Mouse (Mus musculus): ENCODE data around the gene Ghrl. TPM values are rescaled to one million over a fixed set of nuclear protein-coding genes. Genes with fewer than 3 reads are reported as not detected.
"Not testable (repeated sequence)": the region's sequence is repeated elsewhere in the genome, so short reads cannot be mapped to it uniquely, and the experiment has no call there.

The Ghrl gene
- polyA plus RNA-seq, 1 experiment from 2014 or later, result 8.1 TPM

- 71% methylated on average over 14 of the region's 14 CpGs for WGBS
- no peaks in the 10 kb centered on the region for H3K36me3 ChIP-seq (ENCODE audit: control insufficient read depth, insufficient read depth, low read length)
- no peak overlapping the region for H3K4me3 ChIP-seq (ENCODE audit: low read depth, low read length)
- ATAC-seq (ENCODE audit: insufficient number of reproducible peaks, insufficient read depth, low FRiP score, low read depth), result no peak
- H3K27me3 ChIP-seq (ENCODE audit: control insufficient read depth, insufficient read depth, low read length), result no peaks in the 10 kb centered on the region
- no peaks in the 10 kb centered on the region for H3K9me3 ChIP-seq (ENCODE audit: control insufficient read depth, low read depth, low read length)
- H3K4me1 ChIP-seq (ENCODE audit: control insufficient read depth, insufficient read depth, low read length), result no peaks in the 10 kb centered on the region
- H3K9ac ChIP-seq (replicated peaks; ENCODE audit: low read depth, low read length), result no peak overlapping the region
- no peak overlapping the region for H3K4me2 ChIP-seq (replicated peaks; ENCODE audit: low read depth, low read length)
- no peak overlapping the region for H3K27ac ChIP-seq (ENCODE audit: low read length)
Measured at GRCm38 (mm10) chr6:113678246-113679012, 41.3 kb downstream of the Ghrl start.

GRCm38 (mm10) chr6:113677070-113677734, 42.5 kb downstream of the Ghrl start:
- Histone ChIP-seq H3K27ac (ENCODE audit: low read length) (no peak overlapping the region), H3K4me1 (ENCODE audit: control insufficient read depth, insufficient read depth, low read length) (no peaks in the 10 kb centered on the region), H3K9me3 (ENCODE audit: control insufficient read depth, low read depth, low read length) (no peaks in the 10 kb centered on the region), H3K4me3 (ENCODE audit: low read depth, low read length) (no peak overlapping the region), H3K9ac (replicated peaks; ENCODE audit: low read depth, low read length) (no peak overlapping the region), H3K36me3 (ENCODE audit: control insufficient read depth, insufficient read depth, low read length) (no peaks in the 10 kb centered on the region), H3K4me2 (replicated peaks; ENCODE audit: low read depth, low read length) (no peak overlapping the region), H3K27me3 (ENCODE audit: control insufficient read depth, insufficient read depth, low read length) (no peaks in the 10 kb centered on the region)
- ATAC-seq (ENCODE audit: insufficient number of reproducible peaks, insufficient read depth, low FRiP score, low read depth), result no peak; the same call in 1 of the 2 replicates
- WGBS, result 56% methylated on average over 14 of the region's 14 CpGs

GRCm38 (mm10) chr6:113675991-113676390, 43.7 kb downstream of the Ghrl start:
- Histone ChIP-seq H3K9me3 (ENCODE audit: control insufficient read depth, low read depth, low read length) (no peaks in the 10 kb centered on the region), H3K27ac (ENCODE audit: low read length) (no peak overlapping the region), H3K36me3 (ENCODE audit: control insufficient read depth, insufficient read depth, low read length) (no peaks in the 10 kb centered on the region), H3K9ac (replicated peaks; ENCODE audit: low read depth, low read length) (no peak overlapping the region), H3K4me2 (replicated peaks; ENCODE audit: low read depth, low read length) (no peak overlapping the region), H3K4me1 (ENCODE audit: control insufficient read depth, insufficient read depth, low read length) (no peaks in the 10 kb centered on the region), H3K4me3 (ENCODE audit: low read depth, low read length) (no peak overlapping the region), H3K27me3 (ENCODE audit: control insufficient read depth, insufficient read depth, low read length) (no peaks in the 10 kb centered on the region)
- 93% methylated on average over 9 of the region's 9 CpGs for WGBS
- no peak for ATAC-seq (ENCODE audit: insufficient number of reproducible peaks, insufficient read depth, low FRiP score, low read depth)

GRCm38 (mm10) chr6:113675234-113675633, 44.4 kb downstream of the Ghrl start:
- Histone ChIP-seq H3K4me3 (ENCODE audit: low read depth, low read length) (no peak overlapping the region), H3K36me3 (ENCODE audit: control insufficient read depth, insufficient read depth, low read length) (no peaks in the 10 kb centered on the region), H3K4me2 (replicated peaks; ENCODE audit: low read depth, low read length) (no peak overlapping the region), H3K4me1 (ENCODE audit: control insufficient read depth, insufficient read depth, low read length) (no peaks in the 10 kb centered on the region), H3K9me3 (ENCODE audit: control insufficient read depth, low read depth, low read length) (no peaks in the 10 kb centered on the region), H3K27me3 (ENCODE audit: control insufficient read depth, insufficient read depth, low read length) (no peaks in the 10 kb centered on the region), H3K9ac (replicated peaks; ENCODE audit: low read depth, low read length) (no peak overlapping the region), H3K27ac (ENCODE audit: low read length) (no peak overlapping the region)
- 82% methylated on average over 4 of the region's 4 CpGs for WGBS
- no peak for ATAC-seq (ENCODE audit: insufficient number of reproducible peaks, insufficient read depth, low FRiP score, low read depth)

GRCm38 (mm10) chr6:113672989-113673388, 46.7 kb downstream of the Ghrl start:
- H3K9me3 ChIP-seq (ENCODE audit: control insufficient read depth, low read depth, low read length), result no peaks in the 10 kb centered on the region
- H3K4me2 ChIP-seq (replicated peaks; ENCODE audit: low read depth, low read length), result no peak overlapping the region
- H3K4me1 ChIP-seq (ENCODE audit: control insufficient read depth, insufficient read depth, low read length), result 0 out of 2 replicates have a peak, but pooled peaks cover 2% of the 10 kb centered on the region
- H3K4me3 ChIP-seq (ENCODE audit: low read depth, low read length), result no peak overlapping the region
- H3K9ac ChIP-seq (replicated peaks; ENCODE audit: low read depth, low read length), result no peak overlapping the region
- H3K36me3 ChIP-seq (ENCODE audit: control insufficient read depth, insufficient read depth, low read length), result no peaks in the 10 kb centered on the region
- H3K27ac ChIP-seq (ENCODE audit: low read length), result no peak overlapping the region
- no peak for ATAC-seq (ENCODE audit: insufficient number of reproducible peaks, insufficient read depth, low FRiP score, low read depth)
- H3K27me3 ChIP-seq (ENCODE audit: control insufficient read depth, insufficient read depth, low read length), result no peaks in the 10 kb centered on the region
- 73% methylated on average over 6 of the region's 6 CpGs for WGBS

- not testable (repeated sequence) for H3K4me2 ChIP-seq (replicated peaks; ENCODE audit: low read depth, low read length); H3K27ac ChIP-seq (ENCODE audit: low read length); H3K4me1 ChIP-seq (ENCODE audit: control insufficient read depth, insufficient read depth, low read length); ATAC-seq (ENCODE audit: insufficient number of reproducible peaks, insufficient read depth, low FRiP score, low read depth); H3K9ac ChIP-seq (replicated peaks; ENCODE audit: low read depth, low read length); H3K4me3 ChIP-seq (ENCODE audit: low read depth, low read length); H3K27me3 ChIP-seq (ENCODE audit: control insufficient read depth, insufficient read depth, low read length); H3K9me3 ChIP-seq (ENCODE audit: control insufficient read depth, low read depth, low read length); H3K36me3 ChIP-seq (ENCODE audit: control insufficient read depth, insufficient read depth, low read length)
- 76% methylated on average over 1 of the region's 1 CpGs for WGBS
Measured at GRCm38 (mm10) chr6:113672029-113672428, 47.7 kb downstream of the Ghrl start.

- ATAC-seq (ENCODE audit: insufficient number of reproducible peaks, insufficient read depth, low FRiP score, low read depth), result no peak
- no peak overlapping the region for H3K4me2 ChIP-seq (replicated peaks; ENCODE audit: low read depth, low read length)
- H3K27me3 ChIP-seq (ENCODE audit: control insufficient read depth, insufficient read depth, low read length), result no peaks in the 10 kb centered on the region
- no peak overlapping the region for H3K9ac ChIP-seq (replicated peaks; ENCODE audit: low read depth, low read length)
- no peaks in the 10 kb centered on the region for H3K9me3 ChIP-seq (ENCODE audit: control insufficient read depth, low read depth, low read length)
- 50% methylated on average over 7 of the region's 7 CpGs for WGBS
- H3K4me1 ChIP-seq (ENCODE audit: control insufficient read depth, insufficient read depth, low read length), result 0 out of 2 replicates have a peak, but pooled peaks cover 2% of the 10 kb centered on the region
- H3K4me3 ChIP-seq (ENCODE audit: low read depth, low read length), result no peak overlapping the region
- no peak overlapping the region for H3K27ac ChIP-seq (ENCODE audit: low read length)
- no peaks in the 10 kb centered on the region for H3K36me3 ChIP-seq (ENCODE audit: control insufficient read depth, insufficient read depth, low read length)
Measured at GRCm38 (mm10) chr6:113669821-113670220, 49.9 kb downstream of the Ghrl start.

- H3K4me2 ChIP-seq (replicated peaks; ENCODE audit: low read depth, low read length), result no peak overlapping the region
Measured at GRCm38 (mm10) chr6:113668287-113669154, 51.2 kb downstream of the Ghrl start.

More at GRCm38 (mm10) chr6:113668287-113669154, 51.2 kb downstream of the Ghrl start:
- Histone ChIP-seq H3K4me1 (ENCODE audit: control insufficient read depth, insufficient read depth, low read length) (0 out of 2 replicates have a peak, but pooled peaks cover 2% of the 10 kb centered on the region), H3K27ac (ENCODE audit: low read length) (peak overlapping the region; percentile 74), H3K4me3 (ENCODE audit: low read depth, low read length) (no peak overlapping the region), H3K36me3 (ENCODE audit: control insufficient read depth, insufficient read depth, low read length) (no peaks in the 10 kb centered on the region), H3K9ac (replicated peaks; ENCODE audit: low read depth, low read length) (no peak overlapping the region), H3K9me3 (ENCODE audit: control insufficient read depth, low read depth, low read length) (no peaks in the 10 kb centered on the region), H3K27me3 (ENCODE audit: control insufficient read depth, insufficient read depth, low read length) (no peaks in the 10 kb centered on the region)
- ATAC-seq (ENCODE audit: insufficient number of reproducible peaks, insufficient read depth, low FRiP score, low read depth), result peak; percentile 77
- WGBS, result 37% methylated on average over 15 of the region's 15 CpGs
